Mouse (Mus musculus) neural tube, embryonic 12.5 days (tissue): ENCODE data around the gene Wdr74. TPM values are rescaled to one million over a fixed set of nuclear protein-coding genes. Genes with fewer than 3 reads are reported as not detected.
A peak's percentile ranks its signal among the peaks of the same experiment; 100 is the strongest.
"Not testable (repeated sequence)": the region's sequence is repeated elsewhere in the genome, so short reads cannot be mapped to it uniquely, and the experiment has no call there.

ENCODE experiments used
- ATAC-seq: fragments of 200-750 bp; cut with Nextera tagmentation; 2 replicates; pipeline ENCODE4 v1.8.0; 2017; ENCODE audit warnings: low read depth, mild to moderate bottlenecking, moderate TSS enrichment, moderate library complexity; ENCODE audit not compliant: low FRiP score
- H3K27ac ChIP-seq: fragments of 300-500 bp; sonication (generic); 2 replicates; pipeline ENCODE4 v1.5.1; 2016
- H3K27me3 ChIP-seq: fragments of 300-500 bp; sonication (generic); replicated peaks from 2 replicates; pipeline ENCODE4 v1.6.1; 2016; ENCODE audit warnings: mild to moderate bottlenecking
- H3K36me3 ChIP-seq: fragments of 300-500 bp; sonication (generic); 2 replicates; pipeline ENCODE4 v1.6.1; 2016; ENCODE audit warnings: mild to moderate bottlenecking
- H3K4me1 ChIP-seq: fragments of 300-500 bp; sonication (generic); 2 replicates; pipeline ENCODE4 v1.6.1; 2016
- H3K4me2 ChIP-seq: fragments of 300-500 bp; sonication (generic); replicated peaks from 2 replicates; pipeline ENCODE4 v1.6.1; 2016; ENCODE audit warnings: mild to moderate bottlenecking
- H3K4me3 ChIP-seq: fragments of 300-500 bp; sonication (generic); 2 replicates; pipeline ENCODE4 v1.5.1; 2016
- H3K9ac ChIP-seq: fragments of 300-500 bp; sonication (generic); 2 replicates; pipeline ENCODE4 v1.6.1; 2016; ENCODE audit warnings: mild to moderate bottlenecking
- H3K9me3 ChIP-seq: fragments of 300-500 bp; sonication (generic); 2 replicates; pipeline ENCODE4 v1.6.1; 2016; ENCODE audit warnings: mild to moderate bottlenecking
- WGBS: fragments of 180-500 bp; shearing (Covaris S2); methylation state at CpG from one replicate; pipeline ENCODE4 v1.1.7; 2016; 5-methylcytosine and 5-hydroxymethylcytosine counted together
- polyA plus RNA-seq: library from polyadenylated mRNA; unstranded; fragments of >200 nt; fragmentation: Nextera tagmentation; extraction: Ambion mirVana; gene quantifications from 2 replicates; pipeline ENCODE4 v1.2.1, GENCODE M21; 2016

Wdr74 gene
- polyA plus RNA-seq, 1 experiment from 2014 or later = 83.5 TPM

DNA sequence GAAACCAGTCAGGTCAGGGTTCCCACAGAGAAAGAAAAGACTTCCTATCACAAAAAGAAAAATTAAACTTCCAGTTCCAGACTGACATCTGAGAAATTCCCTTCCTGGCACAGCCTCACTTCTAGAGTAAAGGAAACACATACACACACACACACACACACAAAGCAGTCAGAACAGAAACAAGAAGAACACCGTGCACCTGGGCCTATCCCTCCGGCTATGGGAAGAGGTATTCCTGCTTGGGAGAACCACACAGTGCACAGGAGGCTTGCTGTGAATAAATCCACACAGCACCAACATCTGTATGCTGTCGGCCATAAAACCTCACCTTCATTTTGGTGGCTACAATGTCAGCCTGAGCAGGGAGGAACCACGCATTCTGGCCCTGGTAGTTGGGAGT, 24.1 kb upstream of the Wdr74 start:
- Histone ChIP-seq H3K4me1 (peaks cover 21% of the 10 kb centered on the region), H3K9me3 (no peaks in the 10 kb centered on the region), H3K36me3 (peaks cover 51% of the 10 kb centered on the region), H3K4me3 (peak overlapping the region; percentile 76; the same call in 1 of the 2 replicates), H3K4me2 (peak overlapping the region; percentile 68), H3K9ac (peak overlapping the region; percentile 90), H3K27ac (no peak overlapping the region), H3K27me3 (no peaks in the 10 kb centered on the region)
- 84% methylated on average over 4 of the region's 4 CpGs for WGBS
- ATAC-seq = no peak

DNA sequence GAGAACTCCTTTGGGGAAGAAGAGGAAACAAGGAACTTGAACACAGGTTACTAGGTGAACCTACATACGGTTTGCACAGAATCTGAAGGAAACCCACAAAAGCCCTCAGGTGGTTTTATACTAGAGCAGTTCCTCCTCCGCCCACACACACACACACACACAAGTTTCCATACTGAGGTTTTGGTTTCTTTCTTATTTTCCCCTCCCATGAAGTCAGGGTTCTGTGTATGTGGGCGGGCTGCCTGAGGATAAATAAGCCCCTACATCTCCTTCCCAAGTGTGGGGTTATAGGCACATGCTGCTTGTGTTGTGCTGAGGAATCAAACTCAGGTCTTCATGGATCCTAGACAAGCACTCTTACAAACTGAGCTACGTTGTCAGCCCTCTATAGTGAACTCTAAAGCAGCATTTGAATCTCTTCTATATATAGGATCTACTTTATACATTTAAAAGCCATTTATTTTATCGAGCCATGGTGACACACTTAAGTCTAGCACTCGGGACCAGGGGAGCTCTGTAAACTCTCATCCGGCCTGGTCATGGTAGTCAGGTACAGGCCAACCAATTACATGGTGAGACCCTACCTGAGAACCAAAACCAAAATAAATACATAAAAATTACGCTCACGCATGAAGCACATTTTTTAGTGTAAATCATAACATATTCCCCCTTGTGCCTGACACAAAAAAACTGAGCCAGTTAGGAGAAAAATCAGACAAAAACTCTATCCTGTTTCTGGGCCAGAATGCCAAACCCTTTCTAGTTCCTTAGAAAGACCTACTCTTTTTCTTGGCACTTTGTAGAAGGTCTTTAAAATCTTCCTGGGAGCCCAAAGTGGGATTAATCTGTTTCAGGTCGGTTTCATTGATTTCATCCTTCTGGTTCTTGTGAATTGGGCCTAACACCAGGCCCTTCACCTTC, 23.4 kb upstream of the Wdr74 start:
- 67% methylated on average over 10 of the region's 10 CpGs for whole genome bisulfite sequencing
- no peak for ATAC-seq
- Histone ChIP-seq H3K27ac (peak overlapping the region; percentile 84; the same call in 1 of the 2 replicates), H3K9ac (peak overlapping the region; percentile 90), H3K36me3 (peaks cover 45% of the 10 kb centered on the region), H3K4me1 (peaks cover 21% of the 10 kb centered on the region), H3K27me3 (no peaks in the 10 kb centered on the region), H3K4me2 (peak overlapping the region; percentile 68), H3K9me3 (no peaks in the 10 kb centered on the region), H3K4me3 (peak overlapping the region; percentile 76)

DNA sequence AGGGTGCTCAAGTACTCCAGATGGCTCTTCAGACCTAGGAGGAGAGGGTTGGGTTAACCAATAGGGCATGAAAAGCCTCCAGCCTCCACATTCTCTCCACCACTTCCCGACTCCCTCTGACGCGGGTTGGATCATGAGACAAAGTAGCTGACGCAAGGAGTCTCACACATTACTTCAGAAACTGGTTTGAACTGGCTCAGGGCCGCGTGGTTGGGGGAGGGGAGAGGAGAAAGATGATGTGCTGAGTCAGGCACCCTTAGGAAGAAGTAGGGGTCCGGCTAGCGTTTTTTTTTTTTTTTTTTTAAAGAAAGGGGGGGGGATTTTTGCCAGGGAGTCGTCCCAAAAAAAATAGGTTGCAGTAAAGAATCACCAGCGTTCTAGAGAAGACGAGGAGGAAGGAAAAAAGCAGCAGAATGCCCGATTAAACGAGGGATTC, 22.7 kb upstream of the Wdr74 start:
- no peaks in the 10 kb centered on the region for H3K9me3 ChIP-seq
- peak overlapping the region; percentile 76 for H3K4me3 ChIP-seq
- peak overlapping the region; percentile 68 for H3K4me2 ChIP-seq
- no peaks in the 10 kb centered on the region for H3K27me3 ChIP-seq
- H3K36me3 ChIP-seq = peaks cover 39% of the 10 kb centered on the region
- H3K27ac ChIP-seq = peak overlapping the region; percentile 84
- peaks cover 21% of the 10 kb centered on the region for H3K4me1 ChIP-seq
- ATAC-seq = peak; percentile 78
- WGBS = under 1% methylated on average over 13 of the region's 13 CpGs
- H3K9ac ChIP-seq = peak overlapping the region; percentile 90

DNA sequence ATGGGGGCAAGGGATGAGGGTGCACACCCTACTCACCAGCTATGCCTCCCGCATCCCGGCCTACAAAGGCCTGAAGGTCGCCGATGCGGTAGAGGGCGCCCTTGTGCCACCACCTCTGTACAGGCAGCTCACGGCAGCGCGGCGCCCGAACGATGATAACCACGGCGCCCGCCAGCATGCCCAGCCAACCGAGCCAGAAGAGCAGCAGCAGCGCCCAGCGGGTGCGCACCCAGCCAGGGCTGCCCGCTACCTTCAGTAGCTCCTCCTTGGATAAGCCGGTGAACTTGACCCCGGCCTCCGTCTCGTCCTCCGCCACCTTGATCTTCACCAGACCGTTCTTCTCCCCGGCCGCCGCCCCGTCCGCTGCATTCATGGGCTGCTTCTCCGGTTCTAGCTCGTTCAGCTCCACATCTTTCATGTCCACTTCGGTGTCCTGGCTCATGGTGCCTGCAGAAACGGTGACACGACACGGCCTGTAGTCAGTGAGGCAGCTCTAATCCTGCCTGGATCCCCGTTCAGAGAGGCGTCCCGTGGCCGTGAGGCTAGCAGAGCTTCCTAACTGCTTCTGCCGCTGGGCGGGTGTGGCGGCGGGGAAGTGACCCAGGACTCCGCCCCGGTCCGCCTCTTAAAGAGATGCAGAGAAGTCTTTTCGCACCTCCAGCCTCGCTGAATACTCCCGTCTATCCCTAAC, 22.2 kb upstream of the Wdr74 start:
- Histone ChIP-seq H3K4me3 (peak overlapping the region; percentile 76), H3K4me2 (peak overlapping the region; percentile 68), H3K27me3 (no peaks in the 10 kb centered on the region), H3K9me3 (no peaks in the 10 kb centered on the region), H3K4me1 (peaks cover 21% of the 10 kb centered on the region), H3K36me3 (peaks cover 34% of the 10 kb centered on the region), H3K9ac (peak overlapping the region; percentile 90), H3K27ac (peak overlapping the region; percentile 84)
- WGBS = under 1% methylated on average over 51 of the region's 51 CpGs
- ATAC-seq = peak; percentile 93

DNA sequence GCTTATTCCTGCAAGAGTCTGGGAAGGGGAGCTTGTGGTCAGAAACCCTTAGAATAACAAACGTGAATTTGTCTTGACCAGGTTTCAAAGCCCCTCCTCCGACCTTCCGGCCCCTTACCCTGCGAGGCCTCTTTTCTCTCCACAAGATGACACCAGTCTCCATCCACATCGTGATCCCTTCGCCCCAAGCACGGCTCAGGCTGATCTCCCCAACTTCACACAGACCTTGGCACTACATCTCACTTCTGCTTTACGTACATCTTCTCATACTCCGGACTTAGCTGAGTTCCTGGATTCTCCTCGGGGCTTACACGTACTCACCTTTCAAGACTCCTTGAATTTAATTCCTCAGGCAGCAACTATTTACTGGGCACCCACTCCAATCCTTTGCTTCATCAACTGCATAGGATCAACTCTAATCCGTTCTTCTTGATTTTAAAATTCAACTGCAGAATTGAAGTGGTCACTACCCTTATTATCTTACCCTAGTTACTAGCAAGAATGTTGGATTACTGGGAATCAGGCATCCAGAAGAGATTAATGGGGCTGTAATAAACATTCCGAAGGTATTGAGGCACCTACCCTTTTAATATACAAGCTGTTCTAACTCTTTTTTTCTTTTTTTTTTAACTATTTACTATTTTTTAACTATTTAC, 21.5 kb upstream of the Wdr74 start:
- H3K9ac ChIP-seq = peak overlapping the region; percentile 90
- H3K27me3 ChIP-seq = no peaks in the 10 kb centered on the region
- H3K4me2 ChIP-seq = peak overlapping the region; percentile 68
- H3K27ac ChIP-seq = peak overlapping the region; percentile 84
- H3K9me3 ChIP-seq = no peaks in the 10 kb centered on the region
- H3K4me1 ChIP-seq = peaks cover 21% of the 10 kb centered on the region
- H3K4me3 ChIP-seq = peak overlapping the region; percentile 76
- peaks cover 27% of the 10 kb centered on the region for H3K36me3 ChIP-seq
- ATAC-seq = peak; percentile 11
- WGBS = 9% methylated on average over 13 of the region's 13 CpGs

DNA sequence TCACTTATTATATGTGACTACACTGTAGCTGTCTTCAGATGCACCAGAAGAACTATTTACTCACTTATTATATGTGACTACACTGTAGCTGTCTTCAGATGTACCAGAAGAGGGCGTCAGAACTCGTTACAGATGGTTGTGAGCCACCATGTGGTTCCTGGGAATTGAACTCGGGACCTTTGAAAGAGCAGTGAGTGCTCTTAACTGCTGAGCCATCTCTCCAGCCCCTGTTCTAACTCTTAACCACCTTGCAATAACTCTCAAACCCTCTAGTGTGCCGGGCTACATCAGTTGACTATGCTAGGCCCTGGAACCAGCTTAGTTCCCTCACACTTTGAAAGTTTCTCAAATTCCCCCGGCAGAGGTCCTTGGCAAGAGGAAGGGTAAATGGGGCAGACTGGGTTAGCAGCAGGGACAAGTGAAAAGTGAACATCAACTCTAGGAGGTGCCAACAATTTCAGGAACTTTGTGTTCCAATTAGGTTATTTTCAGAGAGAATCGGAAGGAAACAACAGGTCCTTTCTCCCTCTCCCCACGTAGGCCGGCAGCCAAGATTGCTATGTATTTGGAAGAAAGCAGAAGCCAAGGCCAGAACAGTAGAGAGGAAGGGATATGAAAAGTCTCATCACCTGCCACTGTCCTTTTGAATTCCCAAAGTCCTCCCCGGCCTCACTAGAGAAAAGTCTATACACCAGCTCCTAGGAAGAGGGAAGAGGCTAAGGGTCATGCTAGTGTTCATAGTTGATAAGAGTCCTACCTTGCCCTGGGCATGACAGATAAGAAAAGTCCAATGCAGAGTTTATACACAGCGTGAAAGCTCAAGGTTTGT, 20.8 kb upstream of the Wdr74 start:
- Histone ChIP-seq H3K4me1 (peaks cover 21% of the 10 kb centered on the region), H3K4me2 (no peak overlapping the region), H3K36me3 (peaks cover 20% of the 10 kb centered on the region), H3K27ac (no peak overlapping the region), H3K9ac (no peak overlapping the region), H3K27me3 (no peaks in the 10 kb centered on the region), H3K9me3 (no peaks in the 10 kb centered on the region), H3K4me3 (no peak overlapping the region)
- no peak for ATAC-seq
- whole genome bisulfite sequencing = 78% methylated on average over 10 of the region's 10 CpGs

DNA sequence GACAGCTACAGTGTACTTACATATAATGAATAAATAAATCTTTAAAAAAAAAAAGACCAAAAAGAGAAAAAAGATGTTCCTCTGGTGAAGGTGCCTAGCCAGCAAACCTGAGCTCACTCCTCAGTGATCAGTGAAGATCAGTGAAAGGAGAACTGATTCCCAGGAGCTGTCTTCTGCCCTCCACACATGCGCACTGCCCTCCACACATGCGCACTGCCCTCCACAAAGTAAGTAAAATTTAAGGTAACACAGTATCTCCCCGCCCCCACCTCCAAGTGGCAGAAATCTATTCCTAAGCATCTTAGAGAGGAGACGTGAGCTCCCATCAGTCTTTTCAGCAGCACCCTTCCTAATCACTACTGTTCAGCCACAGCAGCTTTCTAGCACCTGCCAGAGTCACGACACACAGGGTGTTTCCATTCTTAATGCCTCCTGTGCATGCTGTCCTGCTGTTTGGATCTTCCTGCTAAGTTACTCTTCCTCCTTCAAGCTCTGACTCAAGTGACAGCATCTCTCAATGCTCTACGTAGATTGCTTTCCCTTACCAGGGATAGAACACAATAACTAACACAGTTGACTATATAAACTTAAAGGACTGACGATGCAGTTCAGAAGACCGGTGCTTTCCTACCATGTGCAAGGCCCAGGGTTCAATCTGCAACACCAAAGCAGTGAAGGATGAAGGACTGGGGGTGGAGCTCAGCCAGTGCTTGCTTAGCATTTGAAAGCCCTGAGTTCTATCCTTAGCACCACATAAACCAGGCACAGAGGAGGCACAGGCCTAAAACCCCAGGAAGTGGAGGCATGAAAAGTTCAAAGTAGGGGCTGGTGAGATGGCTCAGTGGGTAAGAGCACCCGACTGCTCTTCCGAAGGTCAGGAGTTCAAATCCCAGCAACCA, 19.5 kb upstream of the Wdr74 start:
- Histone ChIP-seq H3K27me3 (no peaks in the 10 kb centered on the region), H3K27ac (no peak overlapping the region), H3K4me3 (no peak overlapping the region), H3K9ac (no peak overlapping the region), H3K9me3 (no peaks in the 10 kb centered on the region), H3K4me2 (no peak overlapping the region), H3K36me3 (peaks cover 7% of the 10 kb centered on the region; the same call in 1 of the 2 replicates), H3K4me1 (peaks cover 15% of the 10 kb centered on the region)
- WGBS = 64% methylated on average over 10 of the region's 10 CpGs
- no peak for ATAC-seq

DNA sequence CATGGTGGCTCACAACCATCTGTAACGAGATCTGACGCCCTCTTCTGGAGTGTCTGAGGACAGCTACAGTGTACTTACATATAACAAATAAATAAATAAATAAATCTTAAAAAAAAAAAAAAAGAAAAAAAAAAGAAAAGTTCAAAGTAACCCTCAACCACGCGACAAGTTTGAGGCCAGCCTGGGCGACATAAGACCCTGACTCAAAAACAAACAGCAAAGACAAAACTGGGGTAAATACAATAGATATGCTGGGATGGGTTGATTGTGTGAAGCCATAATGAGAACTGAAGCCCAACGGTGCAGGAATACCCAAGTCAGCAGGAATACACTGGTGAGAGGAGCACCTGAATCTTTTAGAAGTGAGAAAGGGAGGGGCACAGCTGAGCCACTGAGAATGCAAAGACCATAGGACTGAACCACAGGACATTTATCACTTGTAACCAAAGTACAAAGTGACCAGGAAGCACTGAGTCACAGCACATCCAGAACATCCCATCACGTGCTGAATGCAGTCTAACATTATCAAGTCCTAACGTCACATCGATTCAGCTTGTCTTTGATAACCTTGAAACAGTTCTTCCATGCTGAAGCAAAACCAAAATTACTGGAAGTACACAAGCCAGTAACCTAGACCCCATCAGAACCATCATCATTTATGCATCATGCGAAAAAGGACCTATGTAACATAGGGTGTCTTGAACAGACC, 18.7 kb upstream of the Wdr74 start:
- no peaks in the 10 kb centered on the region for H3K27me3 ChIP-seq
- H3K4me3 ChIP-seq = no peak overlapping the region
- no peak overlapping the region for H3K9ac ChIP-seq
- H3K27ac ChIP-seq = no peak overlapping the region
- no peak for ATAC-seq
- 0 out of 2 replicates have a peak, but pooled peaks cover under 1% of the 10 kb centered on the region for H3K36me3 ChIP-seq
- WGBS = 66% methylated on average over 9 of the region's 10 CpGs
- no peak overlapping the region for H3K4me2 ChIP-seq
- peaks cover 14% of the 10 kb centered on the region for H3K4me1 ChIP-seq
- no peaks in the 10 kb centered on the region for H3K9me3 ChIP-seq

DNA sequence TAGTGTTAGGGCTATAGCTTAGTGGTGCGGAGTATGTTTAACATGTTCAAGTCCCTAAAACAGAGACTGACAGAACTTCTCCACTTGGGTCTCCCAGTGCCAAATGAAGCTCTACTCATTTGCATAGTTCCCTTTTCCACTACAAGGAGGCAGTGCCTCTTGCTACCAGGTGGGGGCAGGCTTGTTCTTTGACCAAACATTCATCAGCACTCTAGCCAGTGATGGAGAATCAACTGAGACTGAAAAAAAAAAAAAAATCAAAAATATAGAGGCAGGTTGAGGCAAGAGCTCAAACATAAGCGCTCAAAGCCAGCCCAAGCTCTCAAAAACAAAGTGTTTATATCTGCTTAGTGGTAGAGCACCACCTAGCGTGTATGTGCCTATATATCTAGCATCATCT, 17.3 kb upstream of the Wdr74 start:
- Histone ChIP-seq H3K9ac (no peak overlapping the region), H3K4me1 (peaks cover 13% of the 10 kb centered on the region), H3K36me3 (no peaks in the 10 kb centered on the region), H3K4me3 (no peak overlapping the region), H3K27me3 (no peaks in the 10 kb centered on the region), H3K4me2 (no peak overlapping the region), H3K27ac (no peak overlapping the region), H3K9me3 (no peaks in the 10 kb centered on the region)
- no peak for ATAC-seq
- WGBS = 75% methylated on average over 3 of the region's 3 CpGs

DNA sequence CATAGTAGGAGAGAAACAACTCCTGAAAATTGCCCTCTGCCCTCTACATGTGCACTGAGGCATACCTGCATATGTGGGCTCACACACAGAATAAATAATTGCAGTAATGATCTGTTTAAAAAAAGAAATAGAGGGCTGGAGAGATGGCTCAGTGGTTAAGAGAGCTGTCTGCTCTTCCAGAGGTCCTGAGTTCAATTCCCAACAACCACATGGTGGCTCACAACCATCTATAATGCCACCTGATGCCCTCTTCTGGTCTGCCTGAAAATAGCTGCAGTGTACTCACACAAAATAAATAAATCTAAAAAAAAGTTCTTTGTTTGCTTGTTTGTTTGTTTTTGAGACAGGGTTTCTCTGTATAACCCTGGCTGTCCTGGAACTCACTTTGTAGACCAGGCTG, 16.6 kb upstream of the Wdr74 start:
- not testable (repeated sequence) for H3K36me3 ChIP-seq, H3K9ac ChIP-seq, ATAC-seq, H3K9me3 ChIP-seq, H3K27me3 ChIP-seq, H3K27ac ChIP-seq, H3K4me3 ChIP-seq, H3K4me2 ChIP-seq
- peaks cover 13% of the 10 kb centered on the region for H3K4me1 ChIP-seq
